Mouse (Mus musculus) right cerebral cortex, adult 2 months (tissue): ENCODE results near the gene Mtch1.
A peak's percentile ranks its signal among the peaks of the same experiment; 100 is the strongest.
"Not testable (repeated sequence)": the region's sequence is repeated elsewhere in the genome, so short reads cannot be mapped to it uniquely, and the experiment has no call there.

Experiments used
- DNase-seq, 2 experiments: peaks; one replicate each; pipeline ENCODE4 v3.0.0; 2021 to 2022; ENCODE audit warnings: low spot score in 2 of 2

Mtch1 gene

DNA sequence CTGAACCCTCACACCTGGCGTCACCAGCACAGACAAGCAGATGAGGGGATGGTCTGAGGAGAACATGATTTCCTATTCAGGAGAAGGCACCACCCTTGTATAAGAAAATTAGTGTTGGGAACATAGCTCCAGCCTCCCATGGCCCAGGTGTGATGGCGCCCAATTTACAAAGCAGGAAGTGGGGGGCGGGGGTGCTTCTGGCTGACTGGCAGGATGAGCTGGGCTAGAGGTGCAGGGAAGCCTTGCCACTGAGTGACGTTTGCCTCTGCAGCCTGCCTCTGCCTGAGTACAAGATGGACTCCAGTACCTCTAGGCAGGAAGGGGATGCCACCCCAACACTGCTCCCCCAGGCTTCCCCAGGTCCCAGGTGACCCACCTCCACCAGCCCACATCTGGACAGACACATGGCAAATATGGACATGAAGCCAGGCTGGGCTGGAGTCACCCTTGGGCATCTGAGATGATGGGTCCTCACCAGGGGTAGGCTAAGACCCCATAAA lies 15.5 kb downstream of the Mtch1 start:
- DNase-seq = no peak

DNA sequence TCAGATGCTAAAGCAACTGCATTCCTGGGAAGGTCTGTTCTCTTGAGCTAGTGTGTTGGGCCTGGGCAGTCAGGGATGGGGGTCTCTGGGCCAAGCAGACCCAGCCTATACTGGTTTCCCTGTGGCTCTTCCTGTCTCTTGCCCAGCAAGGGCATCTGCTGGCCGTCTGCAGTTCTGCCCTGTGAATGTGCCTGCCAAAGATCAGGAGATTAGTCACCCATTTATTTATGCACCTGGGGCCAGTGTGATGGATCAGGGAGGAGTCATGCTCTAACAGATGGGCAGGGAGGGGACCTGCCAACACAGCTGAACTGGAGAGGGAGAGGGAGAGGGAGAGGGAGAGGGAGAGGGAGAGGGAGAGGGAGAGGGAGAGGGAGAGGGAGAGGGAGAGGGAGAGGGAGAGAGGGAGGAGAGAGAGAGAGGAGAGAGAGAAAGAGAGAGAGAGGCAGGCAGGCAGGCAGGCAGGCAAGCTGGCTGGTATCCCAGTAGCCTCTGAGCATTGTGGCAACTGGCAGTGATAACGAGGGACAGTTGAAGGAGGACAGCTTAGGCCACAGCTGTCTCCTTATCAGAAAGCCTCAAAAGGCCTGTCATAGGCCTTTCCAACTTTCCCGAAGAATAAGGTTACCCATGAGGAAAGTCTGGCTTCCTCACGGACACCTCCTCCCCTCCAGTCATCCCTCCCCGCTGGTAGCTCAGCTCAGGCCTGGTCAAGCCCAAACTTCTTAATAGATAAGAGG lies 16.9 kb downstream of the Mtch1 start:
- no peak for DNase-seq

DNA sequence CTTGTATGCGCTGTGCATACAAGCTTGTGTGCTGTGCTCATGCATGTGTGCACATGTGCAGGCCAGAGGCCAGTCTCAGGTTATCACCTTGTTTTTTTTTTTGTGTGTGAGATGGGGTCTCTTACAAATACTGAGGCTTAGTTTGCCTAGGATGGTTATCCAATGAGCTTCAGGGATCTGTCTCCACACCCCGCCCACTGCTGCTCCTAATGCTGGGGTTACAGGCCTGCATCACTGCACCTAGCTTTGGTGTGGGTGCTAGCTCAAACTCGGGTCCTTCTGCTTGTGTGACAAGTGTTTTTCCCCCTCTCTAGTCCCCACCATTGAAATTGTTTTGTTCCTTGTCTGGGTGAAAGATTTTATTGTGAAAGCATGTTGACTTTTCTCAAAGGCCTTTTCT lies 17.5 kb downstream of the Mtch1 start:
- no peak for DNase-seq

DNA sequence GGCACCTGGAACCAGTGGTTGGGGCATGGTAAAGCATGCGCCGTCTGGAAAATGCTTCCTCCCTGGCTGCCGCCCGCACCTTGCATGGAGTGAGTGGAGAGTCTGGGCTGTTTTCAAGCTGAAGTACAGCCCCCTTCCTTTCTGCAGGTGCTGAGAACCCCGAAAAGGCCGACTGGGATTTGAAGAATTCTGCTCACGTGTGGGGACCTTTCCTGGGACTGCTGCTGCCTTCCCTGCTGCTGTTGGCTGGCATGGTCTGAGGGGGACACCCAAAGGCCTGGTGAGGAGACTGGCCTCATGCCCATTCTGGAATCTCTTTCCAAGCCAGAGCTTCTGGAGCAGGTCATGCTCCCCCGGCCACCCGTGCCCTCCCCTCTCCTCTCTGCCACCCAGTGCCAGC lies 20.0 kb downstream of the Mtch1 start:
- DNase-seq = no peak

DNA sequence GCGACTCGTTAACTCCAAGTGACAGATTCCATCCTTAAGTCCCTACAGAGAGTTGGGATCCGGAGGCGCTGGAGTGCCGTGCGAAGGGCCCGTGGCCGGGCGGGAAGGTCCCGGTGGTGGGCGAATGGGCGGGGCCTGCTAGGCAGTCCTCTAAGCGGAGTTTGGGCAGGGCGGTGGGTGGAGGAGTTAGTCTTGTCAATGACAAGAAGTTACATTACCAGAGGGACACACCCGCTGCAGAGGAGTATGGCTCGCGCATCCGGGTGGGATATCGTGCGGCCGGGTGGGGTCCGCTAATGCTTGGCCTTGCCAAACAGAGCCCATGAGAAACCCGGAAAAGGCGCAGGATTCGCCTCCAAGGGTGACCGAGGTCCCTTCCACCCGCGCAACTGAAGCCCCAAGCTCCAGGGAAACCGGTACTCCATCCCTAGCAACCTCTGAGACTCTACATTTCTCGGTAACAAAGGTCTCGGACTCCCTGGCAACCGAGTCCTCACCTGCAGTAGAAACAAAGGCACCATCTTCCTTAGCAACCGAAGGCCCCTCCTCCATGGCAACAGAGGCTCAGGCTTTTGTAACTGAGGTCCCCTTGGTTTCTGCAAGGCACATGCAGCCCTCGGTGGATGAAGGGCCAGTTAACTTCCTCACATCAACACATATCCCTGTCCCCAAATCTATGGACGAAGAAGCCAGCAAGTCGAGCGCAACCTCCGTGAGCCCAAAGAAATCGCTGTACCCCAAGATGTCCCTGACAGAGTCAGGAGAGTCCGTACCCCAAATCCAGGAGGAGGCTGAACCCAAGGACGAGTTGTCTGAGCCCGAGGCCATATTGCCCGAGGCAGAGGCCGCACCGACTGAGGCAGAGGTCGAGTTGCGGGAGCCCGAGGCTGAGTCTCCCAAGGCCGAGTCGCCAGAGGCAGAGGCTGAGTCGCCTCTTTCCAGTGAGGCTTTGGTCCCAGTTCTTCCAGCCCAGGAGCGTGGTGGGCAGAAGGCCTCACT lies 20.9 kb downstream of the Mtch1 start:
- DNase-seq = peak in 1 of 2 experiments; percentile 47

DNA sequence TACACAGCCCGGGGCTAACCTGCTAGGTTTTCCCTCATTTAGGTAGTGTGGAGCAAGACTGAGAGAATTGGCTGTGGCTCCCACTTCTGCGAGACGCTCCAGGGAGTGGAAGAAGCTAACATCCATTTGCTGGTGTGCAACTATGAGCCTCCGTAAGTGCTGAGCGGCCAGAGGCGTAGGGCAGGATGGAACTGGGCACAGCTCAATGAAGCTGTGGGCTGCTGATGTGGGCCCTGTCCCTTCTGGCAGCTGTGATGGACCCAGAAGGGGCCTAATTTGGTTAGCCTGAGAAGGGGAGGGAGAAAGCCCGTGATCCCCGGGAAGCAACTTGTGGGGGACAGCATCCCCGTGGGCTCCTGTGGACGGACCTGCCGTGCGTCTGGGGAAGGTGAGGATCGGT lies 21.9 kb downstream of the Mtch1 start:
- DNase-seq = no peak

DNA sequence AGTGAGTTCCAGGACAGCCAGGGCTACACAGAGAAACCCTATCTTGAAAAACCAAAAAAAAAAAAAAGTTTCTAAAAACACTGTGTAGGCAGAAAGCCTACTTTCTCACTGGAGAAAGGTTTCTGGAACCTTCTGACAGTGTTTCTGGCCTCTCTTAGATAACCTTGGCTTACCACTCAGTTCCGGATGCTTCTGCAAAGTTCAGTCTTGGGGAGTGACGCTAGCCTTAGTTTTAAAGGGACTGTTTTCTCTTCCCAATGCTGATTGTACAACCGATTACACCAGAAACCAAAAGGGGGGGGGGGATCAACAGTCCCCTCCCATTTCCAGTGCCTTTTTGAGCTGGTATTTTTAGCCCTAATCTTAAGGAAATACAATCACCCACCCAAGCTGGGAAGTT lies 24.1 kb downstream of the Mtch1 start:
- DNase-seq = no peak

DNA sequence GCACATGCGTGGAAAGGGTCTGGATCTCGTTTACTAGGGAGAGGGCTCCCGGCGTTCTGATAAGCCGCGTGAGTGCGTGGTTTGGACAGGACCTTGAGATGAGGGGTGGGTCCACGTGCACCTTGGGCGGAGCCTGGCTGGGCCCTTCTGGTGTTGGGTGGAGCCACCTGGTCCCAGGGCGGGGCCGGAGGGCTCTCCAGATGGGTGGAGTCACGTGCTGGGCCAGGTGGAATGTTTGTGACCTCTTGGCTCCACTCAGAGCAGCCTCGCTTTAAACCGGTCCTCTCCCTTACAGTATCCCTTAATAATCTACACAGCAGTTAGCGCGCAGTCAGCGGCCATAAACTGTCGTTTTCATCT lies 25.2 kb downstream of the Mtch1 start:
- DNase-seq = no peak

DNA sequence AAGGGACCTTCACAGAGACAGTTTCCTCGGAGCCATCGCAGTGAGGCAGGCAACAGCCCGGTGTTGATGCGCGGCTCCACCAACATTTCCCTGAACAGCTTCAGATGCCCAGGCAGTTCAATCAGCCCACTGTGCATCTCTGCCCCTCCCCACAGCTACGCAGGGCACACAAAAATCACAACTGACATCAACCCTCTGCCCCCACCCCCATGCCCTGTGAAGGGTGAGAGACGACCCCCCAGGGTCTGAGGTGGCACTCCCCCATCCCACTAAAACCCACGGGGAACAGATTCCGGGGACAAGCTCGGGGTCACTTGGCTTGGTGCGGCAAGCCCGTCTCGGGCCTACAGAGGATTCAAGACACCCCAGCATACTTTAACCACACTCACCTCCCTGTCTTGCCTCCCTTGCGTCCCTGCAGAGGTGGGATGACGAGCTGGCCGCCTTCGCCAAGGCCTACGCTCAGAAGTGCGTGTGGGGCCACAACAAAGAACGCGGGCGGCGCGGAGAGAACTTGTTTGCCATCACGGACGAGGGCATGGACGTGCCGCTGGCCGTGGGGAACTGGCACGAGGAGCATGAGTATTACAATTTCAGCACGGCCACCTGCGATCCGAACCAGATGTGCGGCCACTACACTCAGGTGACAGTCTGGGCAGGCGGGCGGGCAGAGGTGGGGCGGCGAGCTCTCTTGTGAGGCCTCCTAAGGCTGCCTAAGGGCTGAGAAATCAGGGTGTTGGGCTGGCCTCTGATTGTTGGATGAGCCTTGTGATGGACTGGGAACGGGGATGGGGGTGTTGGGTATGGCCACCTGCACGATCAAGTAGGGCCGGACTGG lies 25.8 kb downstream of the Mtch1 start:
- no peak for DNase-seq

DNA sequence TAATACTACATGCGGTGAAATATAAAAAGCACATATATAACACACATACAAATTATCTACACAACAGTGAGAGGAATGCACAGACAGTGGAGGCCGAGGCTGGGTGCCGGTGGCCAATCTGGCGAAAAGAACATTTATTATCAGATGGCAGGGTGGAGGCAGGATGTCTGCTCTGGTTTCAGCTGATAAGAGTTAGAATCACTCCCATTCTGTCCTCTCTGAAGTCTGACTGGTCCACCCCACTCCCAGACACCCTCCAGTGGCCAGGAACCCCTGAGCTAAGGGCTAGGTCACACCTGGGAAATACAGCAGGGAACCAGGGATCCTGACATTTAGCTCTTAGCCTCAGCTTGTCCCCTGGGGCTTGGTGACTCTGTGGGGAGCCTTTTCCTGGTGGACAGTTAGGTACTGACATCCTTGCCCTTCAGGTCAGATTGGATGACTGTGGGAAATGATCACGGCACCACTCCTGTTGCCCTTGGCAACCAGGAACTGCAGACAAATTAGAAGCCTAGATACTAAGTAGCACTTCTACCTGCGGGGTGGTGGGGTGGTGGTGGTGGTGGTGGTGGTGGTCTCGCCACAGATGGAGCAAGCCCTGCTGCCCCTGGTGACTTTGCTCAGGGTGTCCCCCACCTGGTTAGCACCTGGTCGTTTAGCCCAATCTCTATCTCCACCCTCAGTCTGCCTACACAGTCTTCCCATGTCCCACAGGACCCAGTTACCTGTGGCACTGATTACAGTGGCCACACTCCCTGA lies 27.7 kb downstream of the Mtch1 start:
- DNase-seq = no peak

DNA sequence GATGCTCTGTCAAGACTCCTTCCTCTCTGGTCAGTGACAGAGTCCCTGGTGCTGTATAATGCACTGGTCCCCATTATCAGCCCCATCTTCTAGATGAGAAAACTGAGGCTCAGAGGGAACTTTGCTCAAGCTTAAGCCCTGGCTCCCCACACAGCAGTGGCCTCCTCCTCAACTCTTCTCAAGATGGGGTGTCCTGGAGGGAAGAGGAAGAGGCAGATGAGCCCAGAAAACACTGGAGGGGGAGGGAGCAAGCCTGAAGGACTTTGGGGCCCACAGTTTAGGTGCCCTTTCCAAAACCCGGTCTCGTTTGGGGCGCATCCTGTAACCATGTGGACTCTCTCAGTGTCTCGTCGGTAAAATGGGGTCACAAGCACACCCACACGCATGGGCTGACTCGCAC lies 28.3 kb downstream of the Mtch1 start:
- no peak for DNase-seq

DNA sequence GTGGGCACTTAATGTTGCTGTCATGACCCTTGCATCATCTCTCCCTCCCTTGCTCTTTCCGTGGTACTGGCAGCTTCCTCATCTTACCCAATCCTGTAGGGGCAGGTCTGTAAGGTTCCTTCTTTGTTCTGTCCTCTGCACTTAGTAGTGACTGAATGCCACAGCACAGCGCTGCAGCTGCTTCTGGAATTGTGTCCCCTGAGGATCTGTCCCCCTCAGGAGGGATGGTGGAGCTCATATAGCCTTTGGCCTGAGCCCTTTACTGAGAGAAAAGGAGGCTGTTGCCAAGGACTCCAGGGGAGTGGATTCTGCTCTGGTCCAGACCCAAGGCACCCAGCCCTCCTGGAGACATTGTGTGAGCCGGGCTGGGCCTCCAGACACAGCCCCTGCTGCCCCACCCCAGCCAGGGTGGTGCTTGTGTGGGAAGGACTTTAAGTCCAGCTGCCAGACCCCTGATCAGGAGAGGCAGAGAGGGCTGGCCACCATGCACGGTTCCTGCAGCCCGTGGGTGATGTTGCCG lies 28.9 kb downstream of the Mtch1 start:
- no peak for DNase-seq

DNA sequence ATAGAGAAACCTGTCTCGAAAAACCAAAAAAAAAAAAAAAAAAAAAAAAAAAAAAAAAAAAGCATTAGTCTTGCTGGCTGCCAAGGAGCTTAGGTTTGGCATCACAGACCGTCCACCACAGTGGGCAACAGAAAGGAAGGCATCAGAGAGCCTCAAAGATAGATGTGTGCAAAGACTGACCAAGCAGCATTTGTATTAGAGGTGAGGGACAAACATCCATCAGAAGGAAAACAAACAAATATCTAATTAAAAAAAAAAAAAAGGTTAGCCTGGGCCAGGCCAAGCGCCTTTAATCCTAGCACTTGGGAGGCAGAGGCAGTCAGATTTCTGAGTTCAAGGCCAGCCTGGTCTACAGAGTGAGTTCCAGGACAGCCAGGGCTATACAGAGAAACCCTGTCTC lies 30.4 kb downstream of the Mtch1 start, which contains the start of gene Pi16:
Gene Pi16, plus strand, starts transcription at position 301 of the 400 bp plus-strand sequence.
- DNase-seq = not testable (repeated sequence)

DNA sequence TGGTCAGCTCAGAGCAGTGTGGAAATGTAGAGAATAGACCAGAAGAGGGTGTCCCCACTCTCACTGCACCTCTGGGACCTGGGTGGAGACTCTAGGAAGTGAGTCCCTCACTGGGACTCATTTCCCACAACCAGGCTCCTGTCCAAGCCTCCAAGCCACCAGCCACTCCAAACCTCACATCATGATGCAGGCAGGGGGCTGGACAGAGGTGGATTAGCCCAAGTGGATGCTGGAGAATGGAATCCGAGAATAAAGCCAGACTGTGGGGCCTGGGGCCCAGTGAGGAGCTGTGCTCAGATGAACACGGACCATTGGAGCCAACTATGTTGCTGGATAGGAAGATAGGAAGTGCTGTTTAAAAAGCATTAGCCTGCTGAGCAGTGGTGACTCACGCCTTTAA lies 30.8 kb downstream of the Mtch1 start:
- DNase-seq = no peak

DNA sequence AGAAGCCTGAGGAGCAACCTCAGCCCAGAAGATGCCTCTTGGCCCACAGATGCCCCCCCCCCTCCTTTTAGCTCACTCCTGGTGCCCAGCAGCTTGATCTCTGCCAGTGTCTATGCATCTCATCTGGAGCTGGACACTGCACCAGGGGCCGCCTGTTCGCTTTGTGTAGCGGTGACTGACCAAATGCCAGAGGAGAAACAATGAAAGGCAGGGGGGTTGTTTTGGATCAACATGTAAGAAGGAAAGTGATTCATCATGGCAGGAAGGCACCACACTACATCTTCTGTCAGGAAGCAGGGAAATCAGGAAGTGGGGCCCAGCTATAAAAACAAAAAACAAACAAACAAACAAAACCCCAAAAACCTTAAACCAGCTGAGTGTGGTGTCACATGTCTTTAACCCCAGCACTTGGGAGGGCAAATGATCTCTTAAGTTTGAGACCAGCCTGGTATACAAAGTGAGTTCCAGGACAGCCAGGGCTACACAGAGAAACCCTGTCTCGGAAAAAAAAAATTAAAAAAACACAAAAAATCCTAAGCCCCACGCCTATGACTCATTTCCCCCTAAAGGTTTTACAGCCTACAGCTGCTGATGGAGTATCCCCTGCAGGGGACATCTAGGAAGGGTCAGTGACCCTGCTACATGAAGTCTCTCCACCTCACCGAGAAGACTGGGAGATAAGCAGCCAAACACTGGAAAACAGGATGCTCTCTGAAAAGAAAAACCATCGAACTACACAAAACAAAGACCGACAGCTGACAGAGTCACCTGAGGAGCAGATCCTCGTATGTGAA lies 31.9 kb downstream of the Mtch1 start:
- no peak for DNase-seq

DNA sequence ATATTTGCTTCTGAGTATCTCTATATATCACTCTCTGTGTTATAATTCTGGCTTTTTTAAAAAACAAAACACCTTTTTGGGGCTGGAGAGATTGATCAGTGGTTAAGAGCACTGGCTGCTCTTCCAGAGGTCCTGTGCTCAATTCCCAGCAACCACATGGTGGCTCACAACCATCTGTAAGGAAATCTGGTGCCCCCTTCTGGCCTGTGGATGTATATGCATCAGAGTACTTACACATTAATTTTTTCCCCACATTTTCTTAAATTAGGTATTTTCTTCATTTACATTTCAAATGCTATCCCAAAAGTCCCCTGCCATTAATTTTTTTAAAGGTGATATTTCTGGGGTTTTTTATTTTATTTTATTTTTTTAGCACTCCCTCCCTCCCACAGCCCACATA lies 34.4 kb downstream of the Mtch1 start:
- DNase-seq = no peak

DNA sequence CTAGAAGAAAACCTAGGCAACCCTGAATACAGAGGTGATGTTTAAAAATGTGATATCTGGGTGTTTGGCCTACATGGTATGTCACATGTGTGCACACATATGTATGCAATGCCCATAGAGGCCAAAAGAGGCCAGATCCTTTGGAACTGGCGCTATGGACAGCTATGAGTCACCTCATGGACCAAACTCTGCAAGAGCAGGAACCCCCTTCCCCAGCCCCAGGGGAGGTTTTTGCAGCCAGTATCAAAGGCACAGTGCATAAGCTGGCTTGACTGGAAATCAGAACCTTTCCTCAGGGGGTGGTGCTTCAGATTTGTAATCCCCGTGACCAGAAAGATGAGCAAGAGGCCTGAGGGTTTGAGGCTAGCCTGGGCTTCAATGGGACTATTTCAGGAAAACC lies 35.7 kb downstream of the Mtch1 start:
- DNase-seq = no peak

DNA sequence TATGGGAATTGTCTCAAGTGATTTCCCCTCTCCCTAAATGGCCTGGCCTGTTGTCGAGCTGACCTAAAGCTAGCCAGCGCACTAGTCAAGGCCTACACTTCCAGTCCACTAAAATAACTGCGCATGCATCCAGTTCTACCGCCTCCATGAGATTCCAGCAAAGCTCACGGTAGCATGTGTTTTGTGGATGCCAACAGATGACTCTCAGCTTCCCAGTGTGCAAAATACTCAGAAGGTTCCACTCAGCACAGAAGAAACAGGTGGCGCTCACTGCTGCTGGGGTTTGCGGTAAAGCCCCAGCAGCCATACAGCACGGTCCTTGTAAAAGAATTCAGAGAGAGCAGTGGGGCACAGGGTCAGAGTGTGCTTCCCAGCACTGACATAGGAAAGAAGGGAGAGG lies 36.1 kb downstream of the Mtch1 start:
- DNase-seq = peak; percentile 26 to 44

DNA sequence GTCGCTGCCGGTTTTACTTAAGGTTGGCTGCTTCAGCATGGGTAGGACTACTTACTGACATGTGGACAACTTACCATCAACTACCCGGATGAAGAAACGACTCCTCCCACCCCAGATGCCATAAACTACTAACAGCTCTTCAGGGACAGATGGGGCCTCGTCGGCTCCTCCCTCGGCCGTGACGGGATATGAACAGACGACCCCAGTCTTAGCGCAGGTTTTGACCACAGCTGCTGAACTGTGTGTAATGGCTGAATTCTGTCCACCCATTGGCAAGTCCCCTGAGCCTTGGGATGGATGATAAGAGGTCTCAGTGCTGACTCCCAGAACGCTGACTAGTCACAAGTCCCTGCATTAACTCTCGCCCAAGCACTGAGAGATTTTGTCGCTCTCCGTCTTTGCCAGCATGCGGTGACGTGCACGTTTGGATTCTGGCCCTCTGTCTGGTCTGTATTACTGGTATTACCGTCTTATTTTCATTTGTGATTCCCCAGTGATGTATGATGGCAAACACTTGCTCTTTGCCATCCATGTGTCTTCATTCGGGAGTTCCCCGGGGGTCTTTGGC lies 37.6 kb downstream of the Mtch1 start:
- no peak for DNase-seq

DNA sequence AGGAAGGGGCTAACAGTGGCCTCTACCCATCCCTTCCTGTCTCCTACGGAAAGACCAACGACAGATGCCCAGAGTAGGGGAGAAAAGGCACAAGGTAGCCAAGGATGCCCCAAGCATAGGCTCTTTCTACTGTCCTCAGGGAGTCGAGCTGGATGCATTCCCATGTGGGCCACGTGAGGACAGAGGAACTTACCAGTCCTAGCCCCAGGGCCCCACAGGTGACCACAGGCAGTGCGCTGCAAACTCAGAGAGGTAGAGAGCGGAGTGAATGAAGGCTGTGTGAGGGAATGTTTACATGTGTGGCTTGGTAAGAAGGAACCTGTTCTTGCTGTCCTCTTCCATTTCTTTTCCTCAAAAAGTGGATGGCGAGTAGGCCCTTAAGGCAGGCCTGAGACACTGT lies 41.9 kb downstream of the Mtch1 start:
- no peak for DNase-seq
